Mouse (Mus musculus) right cerebral cortex, postnatal 4 days (tissue): ENCODE data around the gene 4931406C07Rik.

ENCODE experiments used
- DNase-seq: peaks from one replicate; pipeline ENCODE4 v3.0.0-alpha.2; 2022

4931406C07Rik gene

GRCm38 (mm10) chr9:15237516-15238296 is 68.5 kb downstream of the 4931406C07Rik start:
- DNase-seq = no peak

GRCm38 (mm10) chr9:15235986-15236385 is 70.3 kb downstream of the 4931406C07Rik start:
- DNase-seq = no peak

GRCm38 (mm10) chr9:15233604-15234003 is 72.6 kb downstream of the 4931406C07Rik start:
- no peak for DNase-seq
